Mouse (Mus musculus) E14TG2a.4 (cell line): ENCODE measurements around the gene Prss12.

ENCODE experiments used
- CTCF ChIP-seq: conservative IDR thresholded peaks from 2 replicates; pipeline ENCODE4 v1.5.1; 2014; ENCODE audit warnings: low read length
- NANOG ChIP-seq: IDR thresholded peaks from 2 replicates; pipeline ENCODE4 v1.6.1; 2014; ENCODE audit warnings: borderline replicate concordance, low read length, mixed read lengths
- POU5F1 ChIP-seq: IDR thresholded peaks from 2 replicates; pipeline ENCODE4 v1.6.1; 2014; ENCODE audit warnings: low read length, borderline replicate concordance

DNA sequence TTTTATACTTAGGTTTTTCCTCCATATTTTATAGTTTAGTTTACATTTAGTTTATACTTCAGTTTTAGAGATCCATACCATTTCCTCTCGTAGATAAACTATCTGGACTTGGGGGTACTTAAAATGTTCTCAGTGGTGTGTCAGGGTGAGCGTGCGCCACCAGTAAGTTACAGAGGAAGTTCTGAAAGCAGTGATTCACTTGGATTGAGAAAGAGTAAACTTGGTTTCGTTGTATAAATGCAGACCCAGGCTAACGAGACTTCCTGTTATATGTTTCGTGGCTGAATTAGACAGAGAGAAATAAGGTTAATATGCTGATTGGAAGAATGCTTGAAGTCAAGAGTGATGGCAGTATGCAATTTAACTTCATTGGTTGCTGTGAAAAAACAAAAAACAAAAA lies 34.6 kb downstream of the Prss12 start:
- TF ChIP-seq CTCF, result no peak
- no peak for TF ChIP-seq POU5F1
- no peak for TF ChIP-seq NANOG
